Mouse (Mus musculus): ENCODE results near the gene Mthfr.

- TF ChIP-seq POLR2A (IDR thresholded peaks at IDR 0.05; ENCODE audit: low read depth, low read length) = no peak
- TF ChIP-seq CTCF (IDR thresholded peaks at IDR 0.05; ENCODE audit: extremely low read depth, insufficient read depth, insufficient read length, insufficient replicate concordance) = no peak
Measured at GRCm38 (mm10) chr4:148051886-148052285, 13.0 kb downstream of the Mthfr start.
